Mouse (Mus musculus): ENCODE measurements around the gene Smc5.

DNA sequence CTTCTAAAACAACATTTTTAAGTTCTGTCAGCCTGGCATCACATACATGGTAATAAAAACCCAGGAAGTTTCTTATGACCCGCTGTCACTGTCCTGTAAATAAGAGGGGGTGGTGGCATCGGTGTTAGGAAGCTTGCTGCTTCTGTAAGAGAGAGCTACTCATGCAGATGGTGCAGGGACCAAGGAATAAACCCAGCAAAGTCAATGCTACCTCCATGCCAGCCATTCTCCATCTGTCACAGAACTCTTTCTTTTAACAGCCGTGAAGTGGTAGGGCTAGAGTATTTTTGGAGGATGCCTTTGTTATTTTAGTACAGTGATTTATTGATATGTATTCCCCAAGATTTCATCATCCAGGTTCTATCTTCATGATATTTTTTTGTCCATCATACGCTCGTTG, 43.2 kb upstream of the Smc5 start:
- TF ChIP-seq POLR2A (IDR thresholded peaks at IDR 0.05; ENCODE audit: extremely low read depth, insufficient read depth, low read length) (no peak), CTCF (IDR thresholded peaks at IDR 0.05; ENCODE audit: low read depth, low read length) (no peak)

All from liver, adult 2 months (tissue).